Mouse (Mus musculus) testis, adult 10 weeks (tissue): Measurements from ENCODE around the gene Akt3. TPM values are rescaled to one million over a fixed set of nuclear protein-coding genes. Genes with fewer than 3 reads are reported as not detected.

ENCODE experiments used
- polyA plus RNA-seq: library from polyadenylated mRNA; stranded (reverse); fragments of 350-450 nt; fragmentation: Illumina TruSeq; extraction: RNeasy Lipid Tissue Mini Kit (QIAGEN cat#74804); gene quantifications from one replicate; pipeline ENCODE4 v1.2.3, GENCODE M21; 2014; ENCODE audit warnings: low read depth, low replicate concordance

Gene Akt3
- 66.1 TPM for polyA plus RNA-seq

DNA sequence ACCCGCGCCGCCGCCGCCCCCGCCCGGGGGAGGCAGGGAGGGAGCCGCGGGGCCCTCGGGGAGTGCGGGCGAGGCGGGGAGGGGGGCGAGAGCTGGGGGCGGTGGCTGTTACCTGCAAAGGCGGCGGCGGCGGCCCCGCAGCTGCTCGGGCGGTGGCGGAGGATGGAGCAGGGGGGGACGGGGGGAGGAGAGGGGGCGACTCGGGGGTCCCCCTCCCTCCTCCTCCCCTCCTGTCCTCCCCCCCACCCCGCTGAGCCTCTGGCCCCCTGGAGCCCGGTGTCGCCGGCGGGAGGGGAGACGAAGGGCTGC lies at the start of gene Akt3:
Akt3 (minus strand) TSS at position 170 of the 309 bp plus-strand sequence.

Other genes with a start within 250 kb of the Akt3 start
- gene Zbtb18, start 184.1 kb upstream of the Akt3 start, polyA plus RNA-seq = 71.5 TPM